Mouse (Mus musculus) right cerebral cortex, postnatal 10 days (tissue): Measurements from ENCODE around the gene A930004D18Rik.
A peak's percentile ranks its signal among the peaks of the same experiment; 100 is the strongest.

ENCODE experiments used
- DNase-seq, 2 experiments: peaks; one replicate each; pipeline ENCODE4 v3.0.0; 2021; ENCODE audit warnings: low spot score in 2 of 2

The A930004D18Rik gene

GRCm38 (mm10) chr2:18038141-18038752, 710 bp upstream of the A930004D18Rik start:
- no peak for DNase-seq

- DNase-seq: no peak
These were observed 2.9 kb downstream of the A930004D18Rik start for GRCm38 (mm10) chr2:18034371-18035250.

DNA sequence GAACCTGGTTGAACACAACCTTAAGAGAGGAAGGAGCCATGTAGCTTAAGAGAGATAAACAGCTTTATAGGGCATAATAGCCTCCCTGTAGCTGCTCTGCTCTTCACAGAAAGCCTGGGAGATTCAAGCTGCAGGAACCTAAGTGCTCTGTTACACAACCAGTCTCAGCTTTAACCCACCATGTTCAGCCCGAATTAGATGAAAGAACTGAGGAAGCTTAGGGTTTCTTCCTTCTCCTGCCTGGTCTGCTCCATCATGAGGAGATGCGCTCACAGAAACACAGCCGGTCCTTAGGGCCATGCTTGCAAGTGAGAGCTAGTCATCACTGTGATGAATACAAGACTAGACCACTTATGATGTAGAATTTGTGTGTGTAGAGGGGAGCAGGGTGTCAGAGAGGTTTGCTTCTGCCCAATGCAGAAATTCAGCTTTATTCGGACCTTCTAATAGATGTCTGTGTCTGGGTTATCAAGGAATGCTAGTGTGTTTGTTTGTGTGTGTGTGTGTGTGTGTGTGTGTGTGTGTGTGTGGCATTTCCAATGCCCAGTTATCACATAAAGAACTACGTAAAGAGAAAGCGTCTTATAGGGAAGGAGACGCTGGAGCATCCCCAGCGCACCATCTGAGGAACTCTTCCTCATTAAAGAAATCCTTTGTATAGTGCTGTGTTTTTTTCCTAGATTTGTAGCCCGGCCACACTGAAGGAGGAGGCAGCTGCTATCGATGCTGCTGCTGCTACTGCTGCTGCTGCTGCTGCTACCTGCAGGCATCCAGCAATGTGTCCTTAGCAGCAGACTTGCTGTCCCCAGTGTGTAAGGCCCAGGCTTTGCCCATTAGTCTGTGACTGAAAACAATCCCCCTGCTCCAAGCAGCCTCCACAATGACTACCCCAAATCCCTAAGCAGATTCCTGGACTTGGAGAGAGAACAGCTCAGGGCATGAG, 4.1 kb downstream of the A930004D18Rik start:
- no peak for DNase-seq

- no peak for DNase-seq
These were observed 5.0 kb downstream of the A930004D18Rik start for GRCm38 (mm10) chr2:18032538-18032895.

DNA sequence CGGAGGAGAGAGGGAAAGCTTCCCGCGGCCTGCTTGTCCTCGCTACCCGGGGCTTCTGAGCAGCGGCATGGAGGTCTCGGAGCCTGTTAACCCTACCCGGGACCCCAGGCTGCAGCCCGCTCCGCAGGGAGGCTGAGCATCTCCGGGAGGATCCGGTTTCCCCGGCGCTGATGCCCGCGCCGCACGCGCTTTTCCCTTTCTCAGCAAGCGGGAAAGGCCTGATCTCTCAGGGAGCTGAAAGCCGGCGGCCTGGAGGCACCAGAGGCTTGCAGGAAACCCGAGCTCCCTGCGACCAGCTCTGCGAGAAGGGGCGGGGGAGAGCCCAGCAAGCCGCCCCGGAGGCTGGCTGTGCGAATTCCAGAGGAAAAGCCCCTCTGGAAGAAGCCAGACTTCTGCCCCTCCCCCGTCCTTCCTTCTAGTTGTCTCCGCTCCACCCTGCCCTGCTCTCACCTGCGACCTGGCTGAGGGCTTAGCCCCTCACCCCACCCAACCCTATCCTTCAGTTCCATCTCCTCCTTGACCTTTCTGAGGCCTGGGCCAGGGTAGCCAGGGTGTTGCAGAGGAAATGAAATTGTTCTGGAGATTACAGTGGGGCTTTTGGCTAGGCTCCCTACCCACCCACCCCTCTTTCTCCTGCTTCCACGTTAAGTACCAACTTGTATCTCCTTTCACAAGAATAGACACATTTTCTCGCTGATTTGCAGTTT, 5.6 kb downstream of the A930004D18Rik start:
- DNase-seq: peak; percentile 55 to 63

DNA sequence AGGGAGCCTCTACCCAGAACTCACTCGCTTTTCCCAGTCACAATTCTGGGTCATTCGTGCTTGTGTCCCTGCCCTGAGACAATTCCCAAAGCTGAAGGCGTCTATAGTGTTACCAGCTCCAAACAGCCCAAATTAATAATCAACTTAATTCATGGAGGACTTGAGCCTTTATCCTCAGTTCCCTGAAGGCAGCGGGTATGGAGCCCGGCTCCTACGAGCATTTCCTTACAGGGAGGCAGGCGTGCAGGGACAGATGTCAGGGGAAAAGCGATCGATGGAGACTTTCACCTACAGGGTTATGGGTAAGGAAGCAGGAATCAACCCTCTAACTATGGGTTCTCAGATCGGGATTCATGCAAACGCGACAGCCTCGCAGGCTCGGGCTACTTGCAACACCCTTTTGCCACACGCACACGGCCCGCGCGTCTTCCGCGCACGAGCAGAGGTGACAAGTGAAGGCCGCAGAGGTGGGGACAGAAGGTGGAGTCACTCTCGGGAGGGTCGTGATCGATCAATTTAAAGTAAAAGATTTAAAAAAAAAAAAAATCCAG, 6.2 kb downstream of the A930004D18Rik start:
- DNase-seq: peak; percentile 48 to 49

GRCm38 (mm10) chr2:18030581-18030980, 7.0 kb downstream of the A930004D18Rik start:
- no peak for DNase-seq

GRCm38 (mm10) chr2:18029656-18030055, 7.9 kb downstream of the A930004D18Rik start:
- DNase-seq: no peak

DNA sequence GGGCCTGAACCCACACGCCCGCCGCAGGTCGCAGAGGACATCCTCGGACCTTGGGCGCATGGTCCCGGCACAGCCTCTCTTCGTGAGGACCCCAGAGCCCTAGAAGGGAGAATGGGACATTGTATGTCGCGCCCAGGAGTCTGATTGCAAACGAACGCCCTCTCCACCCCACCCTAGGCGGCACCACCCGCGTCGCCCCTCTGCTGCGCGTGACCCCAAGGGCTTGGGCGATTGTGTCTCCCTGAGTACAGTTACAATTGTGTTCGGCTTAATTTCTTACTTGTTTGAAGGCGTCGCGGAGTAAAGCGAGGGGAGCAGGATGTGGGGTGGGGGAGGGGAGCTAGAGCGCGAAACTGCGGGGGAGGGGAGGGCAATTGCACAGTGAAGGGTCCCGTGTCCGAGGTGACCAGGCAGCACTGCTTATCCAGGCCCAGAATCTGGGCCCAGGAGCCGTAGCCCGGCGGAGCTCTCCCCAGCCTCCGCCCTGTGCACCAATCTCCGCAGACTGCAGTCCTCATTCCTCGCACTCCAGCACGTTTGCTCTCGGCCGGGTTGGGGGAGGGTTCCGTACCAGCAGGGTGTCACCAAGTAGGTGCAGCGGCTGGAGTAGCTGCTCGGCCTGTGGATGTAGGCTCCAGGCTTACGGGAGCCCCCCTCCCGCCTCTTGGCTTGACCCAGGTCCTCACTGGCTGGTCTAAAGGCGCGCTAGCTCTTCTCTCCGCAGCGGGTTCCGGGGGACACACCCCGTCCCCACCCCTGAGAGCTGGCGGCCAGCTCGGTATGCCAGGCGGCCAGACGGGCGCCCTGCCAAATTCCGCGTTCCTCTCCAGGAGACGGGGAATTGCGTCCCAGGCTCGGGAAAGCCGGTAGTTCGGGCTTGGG, 9.2 kb downstream of the A930004D18Rik start:
- peak; percentile 89 to 90 for DNase-seq

- peak; percentile 94 to 95 for DNase-seq
These were observed 9.9 kb downstream of the A930004D18Rik start for GRCm38 (mm10) chr2:18027448-18028139.

- peak; percentile 61 to 72 for DNase-seq
These were observed 11.2 kb downstream of the A930004D18Rik start for GRCm38 (mm10) chr2:18026116-18026947.

GRCm38 (mm10) chr2:18025781-18026115, 11.8 kb downstream of the A930004D18Rik start:
- no peak for DNase-seq

- no peak for DNase-seq
These were observed 12.4 kb downstream of the A930004D18Rik start for GRCm38 (mm10) chr2:18025116-18025515.

- no peak for DNase-seq
These were observed 14.7 kb downstream of the A930004D18Rik start for GRCm38 (mm10) chr2:18022886-18023285.

DNA sequence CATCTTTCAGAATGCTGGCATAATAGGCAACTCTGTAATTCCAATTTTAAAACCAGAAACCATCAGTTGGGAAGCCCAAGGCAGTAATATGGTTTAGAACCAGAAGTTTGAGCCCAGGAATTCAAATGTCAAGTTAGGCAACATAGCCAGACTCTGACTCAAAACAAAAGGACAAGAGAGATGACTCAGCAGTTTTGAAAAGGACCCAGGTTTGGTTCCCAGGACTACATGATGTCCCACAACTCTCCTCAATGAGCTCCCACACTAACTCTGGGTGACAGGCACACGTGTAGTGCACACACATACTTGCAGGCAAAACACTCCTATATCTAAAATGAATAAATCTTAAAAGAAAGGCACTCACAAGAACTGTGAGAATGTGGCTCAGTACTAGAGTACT, 18.4 kb downstream of the A930004D18Rik start:
- no peak for DNase-seq

DNA sequence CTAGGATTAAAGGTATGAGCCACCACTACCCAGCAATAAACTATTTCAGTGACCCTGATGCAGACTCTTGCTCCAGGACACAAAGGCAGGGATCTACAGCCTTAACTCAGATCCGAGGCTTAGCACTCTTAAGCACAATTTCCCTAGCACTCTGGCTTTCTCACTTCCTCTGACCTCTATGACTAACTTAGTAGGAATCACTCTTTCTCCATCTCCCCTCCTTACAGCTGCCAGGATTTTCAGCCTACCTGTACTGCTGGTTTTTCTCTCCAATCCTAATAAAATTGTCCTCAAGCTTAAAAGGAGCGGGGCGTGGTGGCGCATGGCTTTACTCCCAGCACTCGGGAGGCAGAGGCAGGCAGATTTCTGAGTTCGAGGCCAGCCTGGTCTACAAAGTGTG, 20.2 kb downstream of the A930004D18Rik start:
- no peak for DNase-seq

DNA sequence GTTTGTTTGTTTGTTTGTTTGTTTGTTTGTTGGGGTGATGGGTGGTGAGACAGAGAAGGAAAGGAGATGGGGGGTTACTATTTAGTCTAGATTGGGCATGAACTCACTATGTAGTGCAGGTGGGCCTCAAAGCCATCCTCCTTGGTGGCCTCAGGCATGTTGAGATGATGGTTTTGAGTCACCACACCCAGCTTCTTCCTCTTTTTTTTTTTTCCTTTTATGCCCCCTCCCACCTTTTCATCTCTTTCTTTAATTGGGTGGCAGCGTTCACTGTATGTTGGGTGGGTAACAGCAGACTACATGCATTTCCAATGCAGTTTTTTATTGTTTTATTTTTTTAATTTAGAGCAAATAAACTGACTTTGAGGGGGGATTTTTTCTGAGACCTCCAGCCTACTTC, 20.9 kb downstream of the A930004D18Rik start:
- no peak for DNase-seq

DNA sequence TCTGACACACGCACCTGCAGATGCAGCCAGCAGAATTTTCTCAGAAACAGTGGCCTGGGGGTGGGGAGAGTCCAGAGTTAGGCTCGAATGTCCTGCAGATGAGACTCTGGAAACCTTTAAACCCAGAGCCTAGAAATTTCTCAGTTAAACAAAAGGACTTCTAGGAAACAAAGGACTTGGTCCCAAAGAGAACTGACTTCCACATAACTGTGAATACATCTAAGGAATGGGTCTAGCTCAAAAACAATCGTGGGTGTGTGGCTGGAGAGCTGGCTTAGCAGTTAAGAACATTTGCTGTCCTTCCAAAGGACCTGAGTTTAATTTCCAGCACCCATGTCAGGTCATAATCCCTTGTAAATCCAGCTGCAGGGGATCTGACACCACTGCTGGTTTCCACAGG, 22.0 kb downstream of the A930004D18Rik start:
- DNase-seq: no peak

- DNase-seq: no peak
These were observed 24.7 kb downstream of the A930004D18Rik start for GRCm38 (mm10) chr2:18012866-18013265.
